Comparison of ENCODE assay signal across 19 mouse cellular contexts in genomic region chr14:50973054-50973453, GRCm38 (mm10). TPM values are rescaled to one million over a fixed set of nuclear protein-coding genes. Genes with fewer than 3 reads are reported as not detected.
DNase-seq lines count a peak whose midpoint lies in the region; TF ChIP-seq lines count a peak whose summit lies in the region.
"Not testable (repeated sequence)": the region's sequence is repeated elsewhere in the genome, so short reads cannot be mapped to it uniquely, and the experiment has no call there.
"Had no signal": no experiment of that assay in that cellular context is flagged by ENCODE, and none has a peak within 500 bp of the region (broad histone marks: within the 10 kb centered on the region; RNA-seq: fewer than 3 reads in every experiment).

No protein-coding gene starts in this region.

- H3K36me3 ChIP-seq in ES-Bruce4 (ENCODE audit: control insufficient read depth, insufficient read depth, low read length, poor library complexity, severe bottlenecking); ES-E14 (ENCODE audit: control insufficient read depth, insufficient read depth, low read length, poor library complexity, severe bottlenecking): not testable (repeated sequence)

- H3K27ac ChIP-seq in ES-Bruce4 (ENCODE audit: insufficient read depth, low read length) = 0 out of 2 replicates have a peak overlapping the region, but pooled peaks have one; percentile 7
- H3K27ac ChIP-seq in ES-E14 (ENCODE audit: insufficient read depth, low read depth, low read length, poor library complexity, severe bottlenecking) = peak overlapping the region; percentile 57; the same call in 1 of the 2 replicates

- DNase-seq in A20 (ENCODE audit: low read depth, low spot score) (peak; percentile 1), R1 (ENCODE audit: low read depth, low spot score) (peak; percentile 79), adipocyte (ENCODE audit: low spot score) (peak; percentile 2)
- not testable (repeated sequence) for DNase-seq in ES-E14 (ENCODE audit: low read depth, low spot score)
- DNase-seq in Muller cell, postnatal 12 days (ENCODE audit: inconsistent ontology term) = peak; percentile 30

- not testable (repeated sequence) for TF ChIP-seq POLR2A in ES-Bruce4 (IDR thresholded peaks at IDR 0.05; ENCODE audit: insufficient read depth, low read length)

- not testable (repeated sequence) for TF ChIP-seq EP300 in ES-Bruce4 (IDR thresholded peaks at IDR 0.05; ENCODE audit: insufficient read depth, low read depth, low read length)

- peaks cover 13% of the 10 kb centered on the region for H3K4me1 ChIP-seq in ES-Bruce4 (ENCODE audit: control insufficient read depth, insufficient read depth, low read length)
- peaks cover 4 to 11% of the 10 kb centered on the region in 2 experiments; a peak in 2 of 4 replicates for H3K4me1 ChIP-seq in ES-E14 (ENCODE audit: control insufficient read depth in 2 of 2, insufficient read depth in 2 of 2, low read length in 2 of 2, poor library complexity in 1 of 2)

- H3K4me3 ChIP-seq in ES-Bruce4 (ENCODE audit: low read depth, low read length); ES-E14 (ENCODE audit: insufficient read depth in 1 of 2, low read depth in 1 of 2, low read length in 2 of 2, poor library complexity in 1 of 2, severe bottlenecking in 1 of 2): not testable (repeated sequence)

- H3K9me3 ChIP-seq in ES-Bruce4 (replicated peaks; ENCODE audit: control insufficient read depth, insufficient read depth, low read length, poor library complexity, severe bottlenecking); ES-E14 (ENCODE audit: control insufficient read depth, insufficient read depth, low read depth, low read length): not testable (repeated sequence)

- TF ChIP-seq CTCF in ES-Bruce4 (IDR thresholded peaks at IDR 0.05; ENCODE audit: low read depth, low read length) = not testable (repeated sequence)

- H3K27me3 ChIP-seq in ES-Bruce4 (ENCODE audit: control insufficient read depth, insufficient read depth, low read length, poor library complexity, severe bottlenecking) = not testable (repeated sequence)

- H3K9ac ChIP-seq in ES-Bruce4 (ENCODE audit: low read depth, poor library complexity, severe bottlenecking); ES-E14 (ENCODE audit: insufficient read depth, low read depth, low read length, poor library complexity, severe bottlenecking): not testable (repeated sequence)

- in situ Hi-C loops in ES-E14 (cut with MboI; ENCODE audit: low sequenced_read_pairs in 2 of 2, unreplicated experiment in 2 of 2) = not testable (repeated sequence)

TF ChIP-seq in ES-E14, 5 proteins besides CTCF, POLR2A, EP300 and RAD21:
- peak; percentile 53; the same call in 1 of the 2 replicates for TF ChIP-seq ZNF384 (IDR thresholded peaks at IDR 0.05; ENCODE audit: low read depth, low read length)
TF ChIP-seq in ES-E14: peak in this region for 1; not testable (repeated sequence) for 4.

RNA-seq across cellular contexts. Expression of gene Pnp2, which starts 17.3 kb away (rescaled TPM):
- polyA plus RNA-seq in ES-Bruce4 (2011; ENCODE audit: insufficient read depth, insufficient read length, low read depth, missing spikeins) = 6.1 and 9.4 TPM in 2 replicates
- 1.1 and 2.2 TPM in 2 replicates for total RNA-seq in ES-E14 (2012; rRNA removed)
- polyA plus RNA-seq: erythroblast, embryonic 14.5 days had no signal

RNA-seq across cellular contexts. Expression of gene Gm49342, which starts 28.7 kb away (rescaled TPM):
- 24.9 and 31.0 TPM in 2 replicates for polyA plus RNA-seq in ES-Bruce4 (2011; ENCODE audit: insufficient read depth, insufficient read length, low read depth, missing spikeins)
- 25.4 and 26.2 TPM in 2 replicates for total RNA-seq in ES-E14 (2012; rRNA removed)
- polyA plus RNA-seq: embryonic facial prominence, embryonic 11.5 days; embryonic facial prominence, embryonic 13.5 days; embryonic facial prominence, embryonic 15.5 days; erythroblast, embryonic 14.5 days; forebrain, embryonic 10.5 days; forebrain, embryonic 12.5 days; forebrain, embryonic 14.5 days; forebrain, embryonic 16.5 days had no signal

RNA-seq across cellular contexts. Expression of gene Rnase10, which starts 34.5 kb away (rescaled TPM):
- not detected in 2 replicates for polyA plus RNA-seq in ES-Bruce4 (2011; ENCODE audit: insufficient read depth, insufficient read length, low read depth, missing spikeins)
- not detected in 2 replicates for total RNA-seq in ES-E14 (2012; rRNA removed)
- total RNA-seq: common myeloid progenitor, adult 5-6 weeks; gastrocnemius, adult 2 months had no signal
- polyA plus RNA-seq: activated CD4-positive, CD25-positive, alpha-beta regulatory T cell, adult 4 months; adrenal gland, adult 2 months; brain, embryonic 14.5 days; erythroblast, embryonic 14.5 days; forebrain, embryonic 10.5 days; forebrain, embryonic 12.5 days; forebrain, embryonic 14.5 days; forebrain, embryonic 16.5 days had no signal

RNA-seq across cellular contexts. Expression of gene Pnp, which starts 42.2 kb away (rescaled TPM):
- 58.9 and 64.4 TPM in 2 replicates for polyA plus RNA-seq in ES-Bruce4 (2011; ENCODE audit: insufficient read depth, insufficient read length, low read depth, missing spikeins)
- 74.8 and 115 TPM in 2 replicates for total RNA-seq in ES-E14 (2012; rRNA removed)

RNA-seq across cellular contexts. Expression of gene Pip4p1, which starts 42.4 kb away (rescaled TPM):
- polyA plus RNA-seq in ES-Bruce4 (2011; ENCODE audit: insufficient read depth, insufficient read length, low read depth, missing spikeins) = 90.3 and 95.5 TPM in 2 replicates
- 19.4 and 42.3 TPM in 2 replicates for total RNA-seq in ES-E14 (2012; rRNA removed)
